Mouse (Mus musculus) stomach, embryonic 15.5 days (tissue): ENCODE measurements around the gene Fkbp7. TPM values are rescaled to one million over a fixed set of nuclear protein-coding genes. Genes with fewer than 3 reads are reported as not detected.

Experiments used
- ATAC-seq: fragments of 200-750 bp; cut with Nextera tagmentation; 2 replicates; pipeline ENCODE4 v1.8.0; 2017; ENCODE audit warnings: low read depth, moderate number of reproducible peaks, moderate TSS enrichment; ENCODE audit not compliant: insufficient read depth, low FRiP score
- H3K27ac ChIP-seq: fragments of 300-500 bp; sonication (generic); 2 replicates; pipeline ENCODE4 v1.5.1; 2015; ENCODE audit warnings: mild to moderate bottlenecking, inconsistent platforms
- H3K27me3 ChIP-seq: fragments of 300-500 bp; sonication (generic); replicated peaks from 2 replicates; pipeline ENCODE4 v1.6.1; 2015; ENCODE audit warnings: inconsistent platforms
- H3K36me3 ChIP-seq: fragments of 300-500 bp; sonication (generic); 2 replicates; pipeline ENCODE4 v1.6.1; 2015; ENCODE audit warnings: inconsistent platforms
- H3K4me1 ChIP-seq: fragments of 300-500 bp; sonication (generic); 2 replicates; pipeline ENCODE4 v1.6.1; 2015; ENCODE audit warnings: inconsistent platforms
- H3K4me2 ChIP-seq: fragments of 300-500 bp; sonication (generic); 2 replicates; pipeline ENCODE4 v1.6.1; 2015; ENCODE audit warnings: mild to moderate bottlenecking, inconsistent platforms
- H3K4me3 ChIP-seq: fragments of 300-500 bp; sonication (generic); replicated peaks from 2 replicates; pipeline ENCODE4 v1.5.1; 2015; ENCODE audit warnings: inconsistent platforms
- H3K9ac ChIP-seq: fragments of 300-500 bp; sonication (generic); 2 replicates; pipeline ENCODE4 v1.6.1; 2015; ENCODE audit warnings: inconsistent platforms
- H3K9me3 ChIP-seq: fragments of 300-500 bp; sonication (generic); 2 replicates; pipeline ENCODE4 v1.6.1; 2016; ENCODE audit warnings: inconsistent platforms
- WGBS: fragments of 180-500 bp; shearing (Covaris S2); methylation state at CpG from one replicate; pipeline ENCODE4 v1.1.7; 2015; 5-methylcytosine and 5-hydroxymethylcytosine counted together
- polyA plus RNA-seq: library from polyadenylated mRNA; unstranded; fragments of >200 nt; fragmentation: Nextera tagmentation; extraction: Ambion mirVana; gene quantifications from 2 replicates; pipeline ENCODE4 v1.2.1, GENCODE M21; 2015

Fkbp7 gene
- polyA plus RNA-seq, 1 experiment from 2014 or later, result 68.8 TPM

DNA sequence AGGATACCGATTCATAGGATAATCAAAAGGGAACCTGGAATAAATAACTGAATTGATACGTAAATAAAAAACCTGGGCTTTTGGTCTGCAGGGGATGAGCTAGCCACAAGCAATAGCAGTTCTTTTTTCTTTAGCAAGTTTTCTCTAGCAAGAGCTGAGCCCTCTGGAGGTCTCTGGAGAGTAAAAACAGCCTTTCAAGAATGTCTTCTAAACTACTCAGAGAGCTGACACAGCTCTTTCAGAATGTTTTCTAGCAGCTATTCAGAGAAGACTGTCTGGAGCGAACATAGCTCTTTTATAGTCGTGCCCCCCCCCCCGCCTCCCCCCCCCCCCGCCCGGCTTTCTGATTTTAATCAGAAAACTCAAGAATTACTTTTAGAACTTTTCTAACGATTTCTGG lies 13.5 kb downstream of the Fkbp7 start:
- no peak overlapping the region for H3K9ac ChIP-seq
- H3K4me1 ChIP-seq, result no peaks in the 10 kb centered on the region
- no peak for ATAC-seq
- no peak overlapping the region for H3K27ac ChIP-seq
- 60% methylated on average over 6 of the region's 8 CpGs for WGBS
- no peaks in the 10 kb centered on the region for H3K27me3 ChIP-seq
- H3K4me3 ChIP-seq, result no peak overlapping the region
- no peaks in the 10 kb centered on the region for H3K9me3 ChIP-seq
- H3K4me2 ChIP-seq, result no peak overlapping the region
- 0 out of 2 replicates have a peak, but pooled peaks cover 10% of the 10 kb centered on the region for H3K36me3 ChIP-seq

DNA sequence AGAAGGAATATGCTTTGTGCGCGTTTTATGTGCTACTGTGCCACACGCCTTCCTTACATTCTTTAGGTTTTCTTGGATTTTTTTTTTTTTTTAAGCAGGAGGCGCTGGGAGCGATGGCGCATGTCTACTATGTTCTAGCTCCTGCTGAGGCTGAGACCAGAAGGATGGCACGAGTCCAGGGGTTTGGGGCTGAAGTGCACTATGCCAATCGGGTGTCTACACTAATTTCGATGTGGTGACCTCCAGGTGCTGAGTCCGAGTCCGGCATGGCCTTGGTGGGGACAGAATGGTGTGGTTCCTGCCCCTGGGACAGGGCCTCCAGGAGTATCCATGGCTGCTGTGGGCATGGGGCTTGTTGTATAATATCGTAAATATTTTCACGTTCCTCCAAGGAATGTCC lies 14.4 kb downstream of the Fkbp7 start:
- Histone ChIP-seq H3K4me2 (no peak overlapping the region), H3K9ac (no peak overlapping the region), H3K36me3 (0 out of 2 replicates have a peak, but pooled peaks cover 10% of the 10 kb centered on the region), H3K9me3 (no peaks in the 10 kb centered on the region), H3K4me1 (no peaks in the 10 kb centered on the region), H3K27ac (no peak overlapping the region), H3K27me3 (no peaks in the 10 kb centered on the region), H3K4me3 (no peak overlapping the region)
- no peak for ATAC-seq
- 73% methylated on average over 13 of the region's 13 CpGs for WGBS

DNA sequence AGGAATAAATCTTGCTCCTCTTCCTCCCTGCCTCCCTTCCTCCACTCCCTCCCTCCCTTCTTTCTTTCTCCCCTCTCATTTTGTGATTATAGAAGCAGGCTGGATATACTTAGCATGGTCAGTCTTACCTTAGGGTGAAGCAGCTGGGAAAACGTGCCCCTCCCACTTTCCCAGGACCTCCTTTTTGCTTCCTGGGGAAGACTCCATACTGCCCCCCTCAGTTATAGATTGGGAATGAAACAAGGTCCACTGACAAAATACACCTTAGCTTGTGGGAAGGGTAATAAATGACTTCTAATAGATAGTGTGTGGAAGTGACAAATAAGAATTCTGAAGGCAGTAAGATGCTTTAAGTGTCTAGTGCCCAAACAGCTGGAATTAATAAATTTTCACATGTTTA lies 16.9 kb downstream of the Fkbp7 start:
- H3K27ac ChIP-seq, result no peak overlapping the region
- no peaks in the 10 kb centered on the region for H3K4me1 ChIP-seq
- H3K27me3 ChIP-seq, result no peaks in the 10 kb centered on the region
- 6% methylated on average over 1 of the region's 1 CpGs for WGBS
- no peak overlapping the region for H3K4me2 ChIP-seq
- no peaks in the 10 kb centered on the region for H3K9me3 ChIP-seq
- H3K9ac ChIP-seq, result no peak overlapping the region
- H3K4me3 ChIP-seq, result no peak overlapping the region
- ATAC-seq, result no peak
- H3K36me3 ChIP-seq, result no peaks in the 10 kb centered on the region

DNA sequence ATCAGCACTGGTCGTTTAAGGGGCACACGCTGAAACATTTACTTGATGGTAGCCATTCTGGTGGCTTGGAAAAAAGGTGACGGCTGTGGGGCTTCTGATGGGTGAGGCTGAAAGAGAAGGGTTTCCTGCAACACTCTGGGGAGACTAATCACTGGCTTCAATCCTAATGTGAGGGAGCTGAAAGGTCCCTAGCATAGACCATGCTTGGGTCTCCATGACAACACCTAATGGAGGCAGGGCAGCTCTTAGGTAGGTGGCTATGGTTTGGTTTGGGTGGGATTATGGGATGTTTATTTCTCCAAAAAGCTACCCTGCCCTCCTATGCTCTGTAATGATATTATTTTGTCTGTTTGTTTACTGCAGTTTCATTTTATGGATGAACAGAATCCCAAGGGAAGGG lies 17.5 kb downstream of the Fkbp7 start:
- Histone ChIP-seq H3K27ac (no peak overlapping the region), H3K27me3 (no peaks in the 10 kb centered on the region), H3K36me3 (no peaks in the 10 kb centered on the region), H3K4me3 (no peak overlapping the region), H3K4me2 (no peak overlapping the region), H3K4me1 (no peaks in the 10 kb centered on the region), H3K9me3 (no peaks in the 10 kb centered on the region), H3K9ac (no peak overlapping the region)
- no peak for ATAC-seq
- WGBS, result 77% methylated on average over 3 of the region's 3 CpGs

DNA sequence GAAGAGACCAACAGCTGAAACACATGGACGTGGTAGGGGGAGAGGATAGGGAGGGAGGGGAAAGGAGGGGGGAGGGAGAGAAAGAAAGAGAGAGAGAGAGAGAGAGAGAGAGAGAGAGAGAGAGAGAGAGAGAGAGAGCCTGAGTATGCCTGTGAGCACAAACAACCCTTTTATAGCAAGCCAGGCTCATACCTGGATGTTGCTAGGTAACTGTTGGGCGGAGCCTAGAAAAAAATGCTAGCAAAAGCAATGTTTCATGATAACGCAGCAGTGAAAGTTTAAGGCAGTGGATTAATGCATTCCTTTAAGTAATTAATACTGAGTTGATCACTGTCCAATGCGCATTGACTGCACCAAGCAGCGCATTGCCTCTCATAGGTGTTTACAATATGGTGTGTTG lies 18.3 kb downstream of the Fkbp7 start:
- Histone ChIP-seq H3K27ac (no peak overlapping the region), H3K9ac (no peak overlapping the region), H3K36me3 (no peaks in the 10 kb centered on the region), H3K4me3 (no peak overlapping the region), H3K9me3 (no peaks in the 10 kb centered on the region), H3K4me1 (no peaks in the 10 kb centered on the region), H3K4me2 (no peak overlapping the region), H3K27me3 (no peaks in the 10 kb centered on the region)
- WGBS, result 72% methylated on average over 5 of the region's 5 CpGs
- ATAC-seq, result peak; percentile 22; the same call in 1 of the 2 replicates

DNA sequence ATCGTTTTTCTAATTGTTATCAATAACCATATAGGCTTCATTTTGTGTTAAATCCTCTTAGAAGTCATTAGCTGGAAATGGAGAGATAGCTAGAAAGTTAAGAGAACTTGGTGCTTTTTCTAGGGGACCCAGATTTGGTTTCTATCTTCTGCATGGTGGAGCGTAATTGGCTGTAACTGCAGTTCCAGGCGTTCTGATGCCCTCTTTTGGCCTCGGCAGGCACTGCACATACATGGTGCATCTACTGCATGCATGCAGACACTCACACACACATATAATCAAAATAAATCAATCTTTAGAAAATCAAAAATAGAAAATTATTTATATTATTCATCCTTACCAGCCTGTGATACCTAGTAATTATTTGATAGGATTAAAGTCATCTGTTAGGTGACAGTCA lies 19.8 kb downstream of the Fkbp7 start:
- WGBS, result 85% methylated on average over 4 of the region's 4 CpGs
- H3K9me3 ChIP-seq, result no peaks in the 10 kb centered on the region
- H3K4me1 ChIP-seq, result 0 out of 2 replicates have a peak, but pooled peaks cover 4% of the 10 kb centered on the region
- H3K9ac ChIP-seq, result no peak overlapping the region
- no peak overlapping the region for H3K4me2 ChIP-seq
- H3K4me3 ChIP-seq, result no peak overlapping the region
- H3K36me3 ChIP-seq, result no peaks in the 10 kb centered on the region
- H3K27me3 ChIP-seq, result no peaks in the 10 kb centered on the region
- ATAC-seq, result no peak
- H3K27ac ChIP-seq, result no peak overlapping the region

DNA sequence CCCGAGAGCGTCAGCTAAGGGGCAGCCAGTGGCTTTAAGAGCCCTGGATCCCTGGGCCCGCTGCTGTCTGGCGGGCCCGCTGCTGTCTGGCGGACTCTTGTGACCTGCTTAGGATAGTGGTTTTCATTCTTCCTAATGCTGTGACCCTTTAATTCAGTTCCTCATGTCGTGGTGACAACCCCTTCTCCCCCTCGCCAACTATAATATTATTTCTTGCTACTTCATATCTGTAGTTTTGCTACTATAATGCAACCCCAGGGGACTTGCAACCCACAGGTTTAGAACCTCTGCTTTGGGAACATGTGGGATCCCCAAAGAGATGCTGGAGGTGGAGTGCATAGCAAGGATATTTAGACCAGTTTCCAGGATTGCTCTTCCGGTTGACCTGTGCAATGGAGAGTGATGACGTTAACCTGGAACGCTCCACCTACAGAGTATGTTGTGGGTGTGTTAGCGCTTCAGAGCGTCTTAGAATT lies 24.2 kb downstream of the Fkbp7 start:
- no peaks in the 10 kb centered on the region for H3K36me3 ChIP-seq
- H3K27me3 ChIP-seq, result no peaks in the 10 kb centered on the region
- H3K9ac ChIP-seq, result peak overlapping the region; percentile 41; the same call in 1 of the 2 replicates
- no peak for ATAC-seq
- peak overlapping the region; percentile 86 for H3K27ac ChIP-seq
- peaks cover 4% of the 10 kb centered on the region; the same call in 1 of the 2 replicates for H3K4me1 ChIP-seq
- peak overlapping the region; percentile 81 for H3K4me3 ChIP-seq
- 29% methylated on average over 13 of the region's 13 CpGs for WGBS
- H3K9me3 ChIP-seq, result no peaks in the 10 kb centered on the region
- H3K4me2 ChIP-seq, result peak overlapping the region; percentile 92

DNA sequence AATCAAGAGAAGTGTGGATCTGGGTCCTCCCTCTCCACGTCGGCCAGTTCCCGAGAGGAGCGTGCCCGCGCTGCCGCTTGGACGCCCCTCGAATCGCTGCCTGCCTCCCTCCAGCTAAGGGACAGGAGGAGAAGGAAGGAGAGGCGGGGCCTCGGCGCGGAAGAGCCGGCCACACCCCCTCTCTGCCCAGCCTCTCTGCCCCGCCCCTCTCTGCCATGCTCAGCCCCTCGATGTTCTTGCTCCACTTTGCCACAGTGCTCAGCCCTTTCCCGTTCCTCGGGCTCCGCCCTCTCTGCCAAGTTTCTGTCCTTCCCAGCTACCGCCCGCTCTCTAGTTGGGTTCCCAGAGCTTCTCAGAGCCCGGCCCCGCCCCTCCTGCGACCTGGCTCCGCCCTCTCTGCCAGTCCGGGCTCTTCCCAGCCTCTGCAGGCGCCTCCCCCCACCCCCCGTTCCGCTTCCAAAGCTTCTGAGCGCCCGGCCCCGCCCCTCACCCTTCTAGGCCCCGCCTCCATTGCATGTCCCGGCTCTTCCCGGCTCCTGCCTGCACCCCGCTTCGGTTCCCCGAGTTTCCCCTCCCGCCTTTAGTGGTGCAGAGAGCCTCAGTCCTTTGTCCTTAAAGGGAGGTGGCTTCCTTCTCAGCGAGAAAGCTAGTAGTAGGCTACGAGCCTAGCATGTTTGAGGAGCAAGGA lies 24.9 kb downstream of the Fkbp7 start, which contains the start of the genes Prkra and Pjvk:
Gene Prkra, minus strand, starts transcription at position 133 of the 688 bp plus-strand sequence.
Gene Pjvk, plus strand, starts transcription at position 594 of the 688 bp plus-strand sequence.
- under 1% methylated on average over 39 of the region's 42 CpGs for whole genome bisulfite sequencing
- Histone ChIP-seq H3K27me3 (no peaks in the 10 kb centered on the region), H3K4me1 (peaks cover 4% of the 10 kb centered on the region; the same call in 1 of the 2 replicates), H3K4me2 (peak within 1 kb of the TSS; percentile 92), H3K9me3 (no peaks in the 10 kb centered on the region), H3K9ac (peak within 1 kb of the TSS; percentile 69), H3K36me3 (no peaks in the 10 kb centered on the region), H3K4me3 (peak within 1 kb of the TSS; percentile 81), H3K27ac (peak within 1 kb of the TSS; percentile 90)
- peak; percentile 99 for ATAC-seq

DNA sequence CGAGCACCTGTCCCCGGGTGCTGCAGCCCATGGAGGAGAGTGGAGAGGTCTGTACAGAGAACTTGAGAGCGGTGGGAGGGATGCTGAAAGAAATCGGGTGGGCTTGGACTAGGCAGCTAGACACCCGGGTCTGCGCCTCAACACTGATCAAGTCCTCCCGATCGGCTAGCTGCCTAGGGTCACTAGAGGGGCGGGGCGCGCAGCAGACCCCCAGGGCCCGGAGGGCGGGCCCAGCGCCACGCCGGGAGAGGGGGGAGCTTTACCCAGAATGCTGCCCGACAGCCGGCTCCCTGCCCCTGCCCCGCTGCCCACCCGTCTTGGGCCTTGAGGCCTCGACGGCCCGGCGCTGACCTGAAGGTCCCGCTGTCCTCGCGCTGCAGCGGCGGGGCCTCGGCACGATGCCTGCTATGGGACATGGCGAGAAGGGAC lies 25.5 kb downstream of the Fkbp7 start:
- Histone ChIP-seq H3K4me1 (peaks cover 4% of the 10 kb centered on the region; the same call in 1 of the 2 replicates), H3K27ac (peak overlapping the region; percentile 90), H3K9ac (peak overlapping the region; percentile 69), H3K36me3 (no peaks in the 10 kb centered on the region), H3K27me3 (no peaks in the 10 kb centered on the region), H3K9me3 (no peaks in the 10 kb centered on the region), H3K4me2 (peak overlapping the region; percentile 92), H3K4me3 (peak overlapping the region; percentile 81)
- ATAC-seq, result peak; percentile 33
- WGBS, result 0% methylated on average over 32 of the region's 32 CpGs

DNA sequence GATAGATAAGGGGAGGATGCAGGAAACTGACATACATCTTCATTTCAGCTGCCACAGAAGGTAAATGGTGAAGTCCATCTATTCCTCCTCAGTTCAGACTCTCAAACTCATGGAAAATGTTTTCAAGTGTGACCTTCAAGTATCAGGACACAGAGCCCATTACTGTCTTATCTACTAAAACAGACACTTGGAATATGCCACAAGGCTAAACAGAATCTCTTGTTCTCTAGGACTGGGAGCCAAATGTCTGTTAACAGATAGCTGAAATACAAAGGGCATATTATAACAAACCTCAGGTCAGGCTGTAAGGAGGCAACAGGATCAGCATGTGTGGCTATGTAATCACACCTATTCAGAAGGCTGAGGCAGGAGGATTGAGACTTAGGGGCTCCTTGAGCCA lies 29.1 kb downstream of the Fkbp7 start:
- no peaks in the 10 kb centered on the region; the same call in 1 of the 2 replicates for H3K36me3 ChIP-seq

DNA sequence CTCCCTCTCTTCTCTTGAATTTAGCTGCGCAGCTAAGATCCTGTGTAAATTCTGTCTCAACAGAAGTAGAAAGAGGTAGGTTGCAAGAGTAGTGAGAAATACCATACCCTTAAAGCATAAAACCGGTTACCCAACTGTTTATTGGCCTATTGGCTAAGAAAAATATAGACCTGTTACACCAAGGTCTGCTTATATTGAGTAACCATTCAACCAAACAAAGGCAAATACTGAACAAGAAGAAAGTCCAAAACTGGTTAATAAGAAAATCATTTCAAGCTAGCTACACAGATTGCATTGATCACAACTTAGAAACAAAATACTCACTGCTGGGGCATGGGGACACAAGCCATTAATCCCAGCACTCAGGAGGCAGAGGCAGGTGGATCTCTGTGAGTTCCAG lies 33.3 kb downstream of the Fkbp7 start:
- H3K4me1 ChIP-seq, result no peaks in the 10 kb centered on the region
- H3K36me3 ChIP-seq, result peaks cover 3% of the 10 kb centered on the region; the same call in 1 of the 2 replicates
- H3K9me3 ChIP-seq, result no peaks in the 10 kb centered on the region
- no peak overlapping the region for H3K27ac ChIP-seq
- H3K4me2 ChIP-seq, result no peak overlapping the region
- no peak overlapping the region for H3K4me3 ChIP-seq
- H3K9ac ChIP-seq, result no peak overlapping the region
- WGBS, result 90% methylated on average over 2 of the region's 2 CpGs
- no peaks in the 10 kb centered on the region for H3K27me3 ChIP-seq
- no peak for ATAC-seq

More for the DNA sequence above, 29.1 kb downstream of the Fkbp7 start:
- Histone ChIP-seq H3K9ac (no peak overlapping the region), H3K27me3 (no peaks in the 10 kb centered on the region), H3K4me2 (no peak overlapping the region), H3K9me3 (no peaks in the 10 kb centered on the region), H3K4me1 (peaks cover 3% of the 10 kb centered on the region; the same call in 1 of the 2 replicates), H3K4me3 (no peak overlapping the region), H3K27ac (no peak overlapping the region)
- ATAC-seq, result no peak

DNA sequence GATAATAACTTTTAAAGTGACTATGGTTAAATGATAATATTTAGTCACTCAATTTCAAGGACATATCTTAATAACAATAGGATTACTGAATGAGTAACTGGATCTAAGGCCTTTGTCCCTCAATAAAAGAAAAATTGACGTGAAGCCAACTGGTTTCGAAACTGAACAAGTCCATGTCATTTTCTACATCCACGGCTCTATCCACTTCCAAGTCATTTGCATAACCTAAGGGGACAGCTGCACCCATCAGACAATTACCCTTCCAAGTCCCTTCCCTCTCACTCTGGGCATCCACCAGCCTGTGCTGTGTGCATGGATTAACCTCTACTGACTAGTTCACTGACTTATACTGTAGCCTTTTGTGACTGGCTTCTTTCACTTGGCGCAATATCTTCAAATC lies 41.3 kb downstream of the Fkbp7 start:
- Histone ChIP-seq H3K27me3 (no peaks in the 10 kb centered on the region), H3K27ac (no peak overlapping the region), H3K36me3 (peaks cover 50% of the 10 kb centered on the region), H3K9me3 (no peaks in the 10 kb centered on the region), H3K4me2 (no peak overlapping the region), H3K4me1 (no peaks in the 10 kb centered on the region), H3K4me3 (no peak overlapping the region), H3K9ac (no peak overlapping the region)
- WGBS, result 90% methylated on average over 4 of the region's 4 CpGs
- no peak for ATAC-seq
